Mouse (Mus musculus): ENCODE data around the gene Ncapd2. TPM values are rescaled to one million over a fixed set of nuclear protein-coding genes. Genes with fewer than 3 reads are reported as not detected.

Ncapd2 gene
- polyA plus RNA-seq, 1 experiment from 2014 or later, result 261 TPM

- H3K4me1 ChIP-seq, result peaks cover 62% of the 10 kb centered on the region
- H3K9me3 ChIP-seq, result no peaks in the 10 kb centered on the region
- DNase-seq (ENCODE audit: low spot score), result peak; percentile 71
- H3K36me3 ChIP-seq (replicated peaks), result peaks cover 83% of the 10 kb centered on the region
- WGBS, result 16% methylated on average over 22 of the region's 22 CpGs
- H3K4me3 ChIP-seq, result peak overlapping the region; percentile 30; the same call in 1 of the 2 replicates
- H3K27me3 ChIP-seq (replicated peaks; ENCODE audit: low read depth, poor library complexity, severe bottlenecking), result no peaks in the 10 kb centered on the region
- peak overlapping the region; percentile 37 for H3K27ac ChIP-seq (replicated peaks)
These were observed 30.4 kb downstream of the Ncapd2 start for GRCm38 (mm10) chr6:125160854-125161760.

- WGBS, result 69% methylated on average over 10 of the region's 10 CpGs
- peak overlapping the region; percentile 37 for H3K27ac ChIP-seq (replicated peaks)
- peak; percentile 42 for DNase-seq (ENCODE audit: low spot score)
- no peaks in the 10 kb centered on the region for H3K27me3 ChIP-seq (replicated peaks; ENCODE audit: low read depth, poor library complexity, severe bottlenecking)
- peaks cover 85% of the 10 kb centered on the region for H3K36me3 ChIP-seq (replicated peaks)
- no peaks in the 10 kb centered on the region for H3K9me3 ChIP-seq
- H3K4me3 ChIP-seq, result peak overlapping the region; percentile 30; the same call in 1 of the 2 replicates
- H3K4me1 ChIP-seq, result peaks cover 61% of the 10 kb centered on the region
These were observed 31.0 kb downstream of the Ncapd2 start for GRCm38 (mm10) chr6:125160558-125160853.

- Histone ChIP-seq H3K27me3 (replicated peaks; ENCODE audit: low read depth, poor library complexity, severe bottlenecking) (no peaks in the 10 kb centered on the region), H3K27ac (replicated peaks) (no peak overlapping the region), H3K4me1 (peaks cover 66% of the 10 kb centered on the region), H3K36me3 (replicated peaks) (peaks cover 90% of the 10 kb centered on the region), H3K4me3 (peak overlapping the region; percentile 30; the same call in 1 of the 2 replicates), H3K9me3 (no peaks in the 10 kb centered on the region)
- DNase-seq (ENCODE audit: low spot score), result no peak
- 86% methylated on average over 7 of the region's 7 CpGs for WGBS
These were observed 31.5 kb downstream of the Ncapd2 start for GRCm38 (mm10) chr6:125159773-125160557.

GRCm38 (mm10) chr6:125158944-125159492 is 32.5 kb downstream of the Ncapd2 start:
- Histone ChIP-seq H3K4me3 (0 out of 2 replicates have a peak overlapping the region, but pooled peaks have one; percentile 18), H3K36me3 (replicated peaks) (peaks cover 87% of the 10 kb centered on the region), H3K27me3 (replicated peaks; ENCODE audit: low read depth, poor library complexity, severe bottlenecking) (no peaks in the 10 kb centered on the region), H3K9me3 (no peaks in the 10 kb centered on the region), H3K27ac (replicated peaks) (no peak overlapping the region; the same call in 1 of the 2 replicates), H3K4me1 (peaks cover 66% of the 10 kb centered on the region)
- 89% methylated on average over 15 of the region's 15 CpGs for WGBS
- no peak for DNase-seq (ENCODE audit: low spot score)

- Histone ChIP-seq H3K27ac (replicated peaks) (peak overlapping the region; percentile 30; the same call in 1 of the 2 replicates), H3K4me3 (peak overlapping the region; percentile 11; the same call in 1 of the 2 replicates)
- peak; percentile 54 for DNase-seq (ENCODE audit: low spot score)
These were observed 34.4 kb downstream of the Ncapd2 start for GRCm38 (mm10) chr6:125156903-125157614.

GRCm38 (mm10) chr6:125156491-125156890 is 35.0 kb downstream of the Ncapd2 start:
- H3K36me3 ChIP-seq (replicated peaks), result peaks cover 87% of the 10 kb centered on the region
- no peak overlapping the region for H3K27ac ChIP-seq (replicated peaks)
- 81% methylated on average over 3 of the region's 3 CpGs for WGBS
- H3K9me3 ChIP-seq, result no peaks in the 10 kb centered on the region
- no peak for DNase-seq (ENCODE audit: low spot score)
- no peak overlapping the region for H3K4me3 ChIP-seq
- peaks cover 47% of the 10 kb centered on the region for H3K4me1 ChIP-seq
- no peaks in the 10 kb centered on the region for H3K27me3 ChIP-seq (replicated peaks; ENCODE audit: low read depth, poor library complexity, severe bottlenecking)

More at GRCm38 (mm10) chr6:125156903-125157614, 34.4 kb downstream of the Ncapd2 start:
- no peaks in the 10 kb centered on the region for H3K27me3 ChIP-seq (replicated peaks; ENCODE audit: low read depth, poor library complexity, severe bottlenecking)
- peaks cover 87% of the 10 kb centered on the region for H3K36me3 ChIP-seq (replicated peaks)
- 56% methylated on average over 7 of the region's 7 CpGs for WGBS
- no peaks in the 10 kb centered on the region for H3K9me3 ChIP-seq
- peaks cover 49% of the 10 kb centered on the region for H3K4me1 ChIP-seq

- no peak overlapping the region for H3K4me3 ChIP-seq
- 86% methylated on average over 8 of the region's 8 CpGs for WGBS
- H3K27me3 ChIP-seq (replicated peaks; ENCODE audit: low read depth, poor library complexity, severe bottlenecking), result no peaks in the 10 kb centered on the region
- no peak overlapping the region for H3K27ac ChIP-seq (replicated peaks)
- peaks cover 35% of the 10 kb centered on the region for H3K4me1 ChIP-seq
- H3K36me3 ChIP-seq (replicated peaks), result peaks cover 86% of the 10 kb centered on the region
- DNase-seq (ENCODE audit: low spot score), result no peak
- H3K9me3 ChIP-seq, result no peaks in the 10 kb centered on the region
These were observed 36.2 kb downstream of the Ncapd2 start for GRCm38 (mm10) chr6:125155262-125155661.

- no peak for DNase-seq (ENCODE audit: low spot score)
- Histone ChIP-seq H3K4me1 (peaks cover 33% of the 10 kb centered on the region), H3K9me3 (no peaks in the 10 kb centered on the region), H3K27me3 (replicated peaks; ENCODE audit: low read depth, poor library complexity, severe bottlenecking) (no peaks in the 10 kb centered on the region), H3K4me3 (no peak overlapping the region), H3K27ac (replicated peaks) (no peak overlapping the region), H3K36me3 (replicated peaks) (peaks cover 81% of the 10 kb centered on the region)
These were observed 37.0 kb downstream of the Ncapd2 start for GRCm38 (mm10) chr6:125154550-125154949.

- WGBS, result 94% methylated on average over 4 of the region's 4 CpGs
- Histone ChIP-seq H3K27me3 (replicated peaks; ENCODE audit: low read depth, poor library complexity, severe bottlenecking) (no peaks in the 10 kb centered on the region), H3K27ac (replicated peaks) (no peak overlapping the region), H3K36me3 (replicated peaks) (peaks cover 81% of the 10 kb centered on the region), H3K4me1 (peaks cover 39% of the 10 kb centered on the region), H3K9me3 (no peaks in the 10 kb centered on the region), H3K4me3 (no peak overlapping the region)
- DNase-seq (ENCODE audit: low spot score), result no peak
These were observed 37.8 kb downstream of the Ncapd2 start for GRCm38 (mm10) chr6:125153682-125154081.

GRCm38 (mm10) chr6:125153018-125153389 is 38.5 kb downstream of the Ncapd2 start:
- 81% methylated on average over 5 of the region's 5 CpGs for whole genome bisulfite sequencing
- Histone ChIP-seq H3K27me3 (replicated peaks; ENCODE audit: low read depth, poor library complexity, severe bottlenecking) (no peaks in the 10 kb centered on the region), H3K4me3 (no peak overlapping the region), H3K36me3 (replicated peaks) (peaks cover 83% of the 10 kb centered on the region), H3K4me1 (peaks cover 46% of the 10 kb centered on the region), H3K9me3 (no peaks in the 10 kb centered on the region), H3K27ac (replicated peaks) (no peak overlapping the region)
- no peak for DNase-seq (ENCODE audit: low spot score)

GRCm38 (mm10) chr6:125152212-125153017 is 39.1 kb downstream of the Ncapd2 start:
- DNase-seq (ENCODE audit: low spot score), result no peak
- Histone ChIP-seq H3K4me3 (no peak overlapping the region), H3K27me3 (replicated peaks; ENCODE audit: low read depth, poor library complexity, severe bottlenecking) (no peaks in the 10 kb centered on the region), H3K4me1 (peaks cover 48% of the 10 kb centered on the region), H3K36me3 (replicated peaks) (peaks cover 80% of the 10 kb centered on the region), H3K27ac (replicated peaks) (no peak overlapping the region), H3K9me3 (no peaks in the 10 kb centered on the region)
- 84% methylated on average over 22 of the region's 22 CpGs for WGBS
